Comparison of ENCODE assay signal across 6 mouse cellular contexts in genomic region chr13:13543073-13543472, GRCm38 (mm10). TPM values are rescaled to one million over a fixed set of nuclear protein-coding genes. Genes with fewer than 3 reads are reported as not detected.
A peak's percentile ranks its signal among the peaks of the same experiment; 100 is the strongest.
DNase-seq lines count a peak whose midpoint lies in the region; ATAC-seq and TF ChIP-seq lines count a peak whose summit lies in the region.
"Not testable (repeated sequence)": the region's sequence is repeated elsewhere in the genome, so short reads cannot be mapped to it uniquely, and the experiment has no call there.

No protein-coding gene starts in this region.

- H3K9me3 ChIP-seq in intestine, postnatal 0 days (ENCODE audit: control insufficient read depth); liver, postnatal 0 days (ENCODE audit: low read length); midbrain, postnatal 0 days (ENCODE audit: low read length): not testable (repeated sequence)

- ATAC-seq in intestine, postnatal 0 days; liver, postnatal 0 days; midbrain, postnatal 0 days (ENCODE audit: low FRiP score): not testable (repeated sequence)

- H3K4me3 ChIP-seq in cortical plate, adult 2 months (ENCODE audit: insufficient read depth, low read length); intestine, postnatal 0 days (ENCODE audit: low read depth, low read length); liver, postnatal 0 days (ENCODE audit: low read depth, low read length); midbrain, postnatal 0 days (ENCODE audit: low read depth, low read length): not testable (repeated sequence)

- WGBS in intestine, postnatal 0 days: 96% methylated on average over 10 of the region's 10 CpGs
- WGBS in liver, postnatal 0 days (ENCODE audit: insufficient replicate concordance): 83% methylated on average over 10 of the region's 10 CpGs
- WGBS in midbrain, postnatal 0 days: 90% methylated on average over 10 of the region's 10 CpGs

- H3K4me2 ChIP-seq in intestine, postnatal 0 days (replicated peaks; ENCODE audit: low read depth); liver, postnatal 0 days (ENCODE audit: low read depth, low read length); midbrain, postnatal 0 days (ENCODE audit: low read depth, low read length, poor library complexity, severe bottlenecking): not testable (repeated sequence)

- not testable (repeated sequence) for TF ChIP-seq EP300 in liver, postnatal 0 days (IDR thresholded peaks at IDR 0.05; ENCODE audit: low read depth)

- H3K36me3 ChIP-seq in intestine, postnatal 0 days (ENCODE audit: control insufficient read depth, insufficient read depth); liver, postnatal 0 days (replicated peaks; ENCODE audit: insufficient read depth, low read length); midbrain, postnatal 0 days (ENCODE audit: insufficient read depth, low read length): not testable (repeated sequence)

- H3K27me3 ChIP-seq in intestine, postnatal 0 days (replicated peaks; ENCODE audit: control insufficient read depth, insufficient read depth, low read length); liver, postnatal 0 days (ENCODE audit: insufficient read depth, low read length); midbrain, postnatal 0 days (ENCODE audit: insufficient read depth, low read length): not testable (repeated sequence)

- not testable (repeated sequence) for TF ChIP-seq POLR2A in cortical plate, adult 2 months (IDR thresholded peaks at IDR 0.05; ENCODE audit: extremely low read depth, insufficient read depth, low read length)

- H3K4me1 ChIP-seq in cortical plate, adult 2 months (ENCODE audit: control insufficient read depth, insufficient read depth, low read length); intestine, postnatal 0 days (replicated peaks; ENCODE audit: control insufficient read depth, insufficient read depth, low read length); liver, postnatal 0 days (ENCODE audit: insufficient read depth); midbrain, postnatal 0 days (ENCODE audit: insufficient read depth, low read length): not testable (repeated sequence)

- not testable (repeated sequence) for H3K9ac ChIP-seq in intestine, postnatal 0 days (ENCODE audit: low read depth, low read length); liver, postnatal 0 days (replicated peaks); midbrain, postnatal 0 days (replicated peaks; ENCODE audit: low read length, poor library complexity, severe bottlenecking)

- H3K27ac ChIP-seq in cortical plate, adult 2 months (ENCODE audit: insufficient read depth, low read length); intestine, postnatal 0 days (ENCODE audit: low read depth, low read length); liver, postnatal 0 days (ENCODE audit: low read depth); midbrain, postnatal 0 days (ENCODE audit: low read depth, low read length): not testable (repeated sequence)

- DNase-seq in left cerebral cortex, adult 11 months (ENCODE audit: low spot score): peak; percentile 26
- DNase-seq in liver, postnatal 0 days; midbrain, postnatal 0 days (ENCODE audit: low spot score): not testable (repeated sequence)
- DNase-seq in right cerebral cortex, postnatal 25 days: peak; percentile 16

- peak; percentile 40; the same call in 1 of the 2 replicates for TF ChIP-seq CTCF in cortical plate, adult 2 months (IDR thresholded peaks at IDR 0.05; ENCODE audit: extremely low read depth, insufficient read depth, low read length)
- peak; percentile 25; the same call in 1 of the 2 replicates for TF ChIP-seq CTCF in intestine, postnatal 0 days (IDR thresholded peaks at IDR 0.05; ENCODE audit: low read depth)
- peak; percentile 42 for TF ChIP-seq CTCF in liver, postnatal 0 days (IDR thresholded peaks at IDR 0.05; ENCODE audit: low read depth)
- peak; percentile 49 for TF ChIP-seq CTCF in midbrain, postnatal 0 days (IDR thresholded peaks at IDR 0.05)

RNA-seq across cellular contexts. Expression of gene Lyst, which starts 47.1 kb away (rescaled TPM):
- polyA plus RNA-seq in cortical plate, adult 2 months (2012; rRNA removed): 11.5 and 12.1 TPM in 2 replicates
- polyA plus RNA-seq in intestine, postnatal 0 days (2015; fragmentation: Nextera tagmentation; extraction: Ambion mirVana): 1.1 and 1.7 TPM in 2 replicates
- polyA plus RNA-seq in liver, postnatal 0 days (2015; fragmentation: Nextera tagmentation; extraction: Ambion mirVana): 3.1 and 5.6 TPM in 2 replicates
- total RNA-seq in midbrain, postnatal 0 days (2014; rRNA removed): 15.9 and 19.5 TPM in 2 replicates
- polyA plus RNA-seq in midbrain, postnatal 0 days (2015; fragmentation: Nextera tagmentation; extraction: Ambion mirVana): 3.1 and 5.2 TPM in 2 replicates
